Mouse (Mus musculus): ENCODE measurements around the gene Ptpre.

Gene Ptpre

GRCm38 (mm10) chr7:135580306-135581091 lies 43.2 kb downstream of the Ptpre start:
- no peak for DNase-seq

DNA sequence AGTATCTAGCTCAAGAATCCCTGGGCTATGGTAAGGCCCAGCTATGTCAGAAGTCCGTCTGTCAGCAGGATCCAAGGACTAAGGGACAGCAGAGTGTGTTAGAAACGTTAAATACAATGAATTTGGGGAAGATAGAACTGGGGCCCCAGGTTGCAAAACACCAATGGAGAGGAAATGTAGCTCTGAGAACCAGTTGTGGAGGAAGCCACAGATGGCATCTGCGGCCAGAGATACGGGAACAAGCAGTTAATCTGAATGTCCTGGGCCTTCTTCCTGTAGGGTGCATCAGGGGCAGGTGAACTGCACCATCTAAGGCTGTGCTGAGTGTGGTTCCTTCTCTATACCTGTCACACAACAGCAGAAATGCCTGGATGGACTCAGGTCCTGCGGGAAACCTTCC lies 43.8 kb downstream of the Ptpre start:
- no peak for DNase-seq

DNA sequence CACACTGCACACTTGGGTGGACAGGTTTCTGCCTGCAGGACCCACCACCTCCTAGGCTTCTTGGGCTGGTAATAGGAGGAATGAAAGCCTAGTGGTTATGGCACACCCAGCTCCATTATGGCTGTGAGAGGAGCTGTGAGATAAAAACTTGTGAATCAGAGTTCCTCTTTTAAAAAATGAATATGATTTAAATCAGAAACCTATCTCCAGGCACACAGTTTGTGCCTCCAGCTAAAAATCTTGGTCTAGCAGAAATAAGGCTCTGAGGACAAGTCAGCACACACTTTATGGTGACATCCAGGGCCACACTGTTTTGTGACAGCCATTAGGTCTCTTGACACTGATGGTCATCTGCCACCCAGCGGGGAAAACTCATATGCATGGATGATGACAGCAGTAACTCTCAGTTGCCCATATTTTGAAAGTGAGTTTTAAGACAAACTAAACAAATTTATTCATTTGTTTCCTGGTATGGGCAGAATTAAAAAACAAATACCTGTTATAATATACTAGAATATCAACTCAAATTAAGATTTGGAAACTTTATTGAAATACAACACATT lies 47.9 kb downstream of the Ptpre start:
- no peak for DNase-seq

DNA sequence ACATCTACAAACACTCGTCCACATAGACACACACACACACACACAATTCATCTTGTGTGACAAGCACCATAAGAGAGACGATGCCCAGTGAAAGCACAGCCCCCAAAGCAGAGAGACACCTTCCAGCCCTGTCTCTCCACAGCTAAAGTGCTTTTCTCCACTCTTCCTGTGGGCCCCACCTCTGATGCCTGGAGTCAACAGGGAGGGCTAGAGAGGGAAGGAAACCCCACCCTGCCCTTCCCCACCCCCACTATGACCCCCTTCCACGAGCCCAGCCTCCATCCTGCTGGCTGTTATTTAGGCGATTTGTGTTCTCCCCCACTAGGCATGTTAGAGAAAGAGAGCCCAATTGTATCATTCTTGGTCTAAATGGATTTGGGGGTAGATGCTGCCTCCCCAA lies 49.1 kb downstream of the Ptpre start:
- no peak for DNase-seq

- no peak for DNase-seq
Observed at GRCm38 (mm10) chr7:135587821-135588575, 50.7 kb downstream of the Ptpre start.

DNA sequence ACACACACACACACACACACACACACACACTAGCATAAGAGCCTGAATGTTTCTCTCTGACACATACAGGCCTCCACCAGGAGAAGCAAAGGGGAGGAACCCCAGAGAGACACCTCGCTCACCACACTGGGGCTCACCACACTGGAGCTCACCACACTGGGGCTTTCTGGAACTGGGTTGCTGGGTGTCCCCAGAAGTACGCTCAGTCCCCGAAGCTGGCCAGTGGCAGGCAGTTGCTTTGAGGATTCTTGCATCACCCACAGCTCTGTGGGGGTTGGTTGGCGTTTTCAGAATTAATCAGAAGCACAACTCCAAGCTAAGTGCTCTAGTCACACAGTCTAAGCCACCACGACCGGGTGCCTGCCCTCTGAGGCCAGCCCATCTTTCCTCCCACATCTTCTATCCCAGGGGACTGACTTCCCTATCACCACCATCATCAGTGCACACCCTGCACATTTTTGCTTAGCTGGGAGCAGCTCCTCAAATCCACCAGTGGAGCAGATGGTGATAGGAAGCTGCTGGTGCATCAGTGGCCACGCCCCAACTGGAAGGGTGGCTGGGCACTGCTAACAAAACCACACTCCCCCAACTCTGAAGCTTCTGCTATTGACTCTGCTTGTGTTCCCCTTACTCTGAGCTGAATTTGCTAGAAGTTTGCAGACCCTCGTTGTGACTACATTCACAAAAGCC lies 51.5 kb downstream of the Ptpre start:
- DNase-seq, result no peak

- DNase-seq, result no peak
Observed at GRCm38 (mm10) chr7:135591461-135591860, 54.2 kb downstream of the Ptpre start.

DNA sequence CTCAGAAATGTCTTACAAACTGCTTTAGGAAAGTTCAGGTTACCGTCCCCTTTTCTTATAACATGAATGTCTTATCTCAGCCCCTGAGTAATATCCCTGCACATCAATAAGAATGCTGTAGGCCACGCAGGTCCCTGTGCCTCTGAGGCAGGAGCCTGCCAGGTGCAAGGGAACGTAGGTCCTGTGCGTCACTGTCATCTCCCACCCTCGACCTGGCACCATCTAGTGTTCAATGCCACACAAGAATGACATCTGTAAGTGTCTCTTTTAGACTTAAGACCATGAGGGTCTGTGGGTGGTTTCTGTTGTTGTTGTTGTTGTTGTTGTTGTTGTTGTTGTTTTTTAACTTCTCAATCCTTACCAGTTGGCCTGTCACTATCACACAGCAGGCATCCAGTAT lies 56.0 kb downstream of the Ptpre start:
- DNase-seq, result no peak

DNA sequence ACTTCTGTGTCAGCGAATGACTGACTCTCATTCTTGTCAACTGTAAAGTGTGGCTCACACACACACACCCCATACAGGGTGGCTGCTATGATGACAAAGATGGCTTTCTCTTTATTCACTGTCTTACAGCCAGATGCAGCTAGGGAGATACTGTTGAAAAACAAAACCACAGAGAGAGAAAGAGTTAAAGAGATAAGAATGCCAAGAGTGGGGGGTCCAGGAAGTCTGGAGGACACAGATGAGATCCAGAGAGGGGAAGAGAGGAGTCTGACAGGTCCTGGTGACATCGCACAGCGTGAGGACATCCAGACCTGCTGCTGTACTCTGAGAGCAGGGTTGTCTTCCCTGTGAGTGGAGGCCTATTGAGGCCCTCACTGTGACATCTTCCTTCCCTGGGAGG lies 56.5 kb downstream of the Ptpre start:
- no peak for DNase-seq

DNA sequence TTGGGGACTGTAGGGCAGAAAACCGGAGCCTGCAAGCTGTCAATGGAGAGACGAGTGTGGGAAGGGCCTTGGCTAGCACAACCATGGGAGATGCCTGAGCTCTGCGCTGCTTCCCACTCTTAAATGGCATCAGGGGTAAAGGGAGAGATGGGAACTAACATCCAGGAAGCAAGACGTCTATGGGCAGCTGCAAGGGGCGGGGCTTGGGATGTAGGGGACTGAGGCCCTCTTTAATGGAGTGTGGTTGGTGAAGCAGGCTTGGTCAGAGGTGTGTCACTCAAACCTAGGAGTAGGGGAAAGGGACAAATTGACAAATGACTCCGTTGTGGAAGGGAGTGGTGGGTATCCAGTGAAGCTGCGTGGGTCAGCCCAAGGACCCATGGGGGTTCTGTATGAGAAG lies 57.4 kb downstream of the Ptpre start:
- no peak for DNase-seq

- DNase-seq, result no peak
Observed at GRCm38 (mm10) chr7:135595640-135596174, 58.4 kb downstream of the Ptpre start.

- DNase-seq, result no peak
Observed at GRCm38 (mm10) chr7:135597006-135597405, 59.7 kb downstream of the Ptpre start.

DNA sequence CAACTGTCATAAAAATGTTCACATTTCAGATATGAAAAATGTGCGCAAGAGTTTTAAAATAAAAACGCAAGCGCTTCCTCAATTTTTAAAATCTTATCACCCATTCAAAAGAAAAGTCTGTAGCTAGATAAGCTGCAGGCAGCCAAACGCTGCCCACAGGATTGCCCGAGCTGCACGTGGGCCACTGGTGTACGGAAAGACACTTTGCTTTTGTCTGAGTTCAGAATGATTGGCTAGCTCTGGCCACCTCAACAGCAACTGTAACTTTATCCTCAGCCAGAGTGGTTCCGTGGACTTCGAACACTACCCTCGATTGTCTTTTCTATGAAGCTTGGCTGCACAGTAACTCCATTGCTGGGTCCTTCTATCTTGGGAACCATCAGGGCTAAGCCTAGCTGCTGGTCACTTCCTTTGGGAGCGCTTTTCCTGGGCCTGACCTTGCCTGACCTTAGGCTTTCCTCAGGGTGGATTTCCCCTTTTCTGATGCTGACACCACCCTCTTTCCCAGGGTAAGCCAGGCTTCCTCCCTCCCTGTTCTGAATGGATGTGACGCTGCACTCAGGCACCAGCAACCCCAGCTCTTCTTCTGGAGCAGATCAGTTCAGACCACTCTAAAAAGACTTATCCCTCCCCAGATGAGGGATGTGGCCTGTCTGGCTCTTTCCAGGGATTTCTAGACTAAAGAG lies 60.5 kb downstream of the Ptpre start:
- peak; percentile 40 for DNase-seq

- no peak for DNase-seq
Observed at GRCm38 (mm10) chr7:135598303-135598855, 61.1 kb downstream of the Ptpre start.

- no peak for DNase-seq
Observed at GRCm38 (mm10) chr7:135600076-135600475, 62.8 kb downstream of the Ptpre start.

DNA sequence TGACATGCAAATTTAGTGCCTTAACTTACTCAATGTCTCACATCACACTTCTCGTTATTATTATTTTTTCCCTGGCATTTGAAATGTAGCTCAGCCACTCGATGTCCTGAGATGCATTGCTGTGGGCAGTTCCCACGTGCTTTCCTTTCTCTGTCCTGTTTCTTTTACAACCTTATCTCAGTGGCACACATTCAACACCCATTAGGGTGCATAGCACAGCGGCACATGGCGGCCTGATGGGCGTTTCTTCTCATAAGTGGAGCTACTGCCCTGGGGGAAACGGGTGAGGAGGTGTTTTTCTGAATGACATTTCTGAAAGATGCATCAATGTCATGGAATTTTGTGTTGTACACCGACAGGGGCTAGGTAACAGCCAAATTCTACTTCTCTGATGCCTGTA lies 64.3 kb downstream of the Ptpre start:
- no peak for DNase-seq

GRCm38 (mm10) chr7:135602265-135602664 lies 65.0 kb downstream of the Ptpre start:
- DNase-seq, result no peak

- peak; percentile 75 for DNase-seq
Observed at GRCm38 (mm10) chr7:135602881-135603523, 65.7 kb downstream of the Ptpre start.

GRCm38 (mm10) chr7:135605002-135605803 lies 67.9 kb downstream of the Ptpre start:
- peak; percentile 17 for DNase-seq

GRCm38 (mm10) chr7:135605804-135606072 lies 68.5 kb downstream of the Ptpre start:
- DNase-seq, result no peak

DNA sequence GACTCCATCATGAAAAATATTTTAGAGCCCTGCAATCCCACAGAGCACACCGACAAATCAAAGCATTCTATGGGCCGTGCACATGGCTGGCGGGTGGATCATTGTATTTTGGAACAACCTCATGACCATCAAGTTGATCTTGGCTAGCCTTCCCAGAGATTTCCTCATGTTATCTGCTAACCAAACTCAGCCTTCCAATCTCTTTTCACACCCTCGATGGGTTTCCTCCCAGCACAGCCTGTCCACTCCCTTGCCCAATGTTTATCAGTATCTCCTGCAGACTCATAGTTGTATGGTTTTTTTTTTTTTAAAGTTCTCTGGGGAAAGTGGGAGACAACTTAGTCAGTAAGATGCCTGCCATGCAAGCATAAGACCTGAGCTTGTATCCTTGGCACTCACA lies 70.9 kb downstream of the Ptpre start:
- DNase-seq, result no peak

Measured in kidney, adult 9 months (tissue).